Mouse (Mus musculus): ENCODE measurements around the gene Zmynd8. TPM values are rescaled to one million over a fixed set of nuclear protein-coding genes. Genes with fewer than 3 reads are reported as not detected.

Zmynd8 gene
- total and polyA plus RNA-seq, 3 experiments: 30.3 to 89.2 (median 41.6) TPM

DNA sequence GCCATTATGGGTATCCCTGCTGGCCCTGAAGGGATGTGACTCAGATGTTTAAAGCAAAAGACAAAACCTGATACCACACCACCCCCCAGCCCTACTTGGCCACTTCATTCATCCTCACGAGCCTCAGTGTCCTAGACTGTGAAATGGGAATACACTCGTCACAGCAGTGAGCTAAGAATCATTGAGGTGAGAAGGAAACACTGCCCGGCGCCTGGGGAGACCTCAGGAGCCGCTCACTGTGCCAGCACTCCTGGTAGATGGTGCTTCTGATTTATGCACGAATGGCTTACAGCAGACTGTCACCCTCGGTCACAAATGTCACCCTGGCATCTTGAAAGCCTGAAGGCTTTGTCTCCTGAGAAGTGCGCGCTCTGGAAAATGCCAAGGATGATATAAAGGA, 31.3 kb downstream of the Zmynd8 start:
- Histone ChIP-seq H3K27me3 (ENCODE audit: control insufficient read depth in 1 of 2, insufficient read depth in 2 of 2, low read length in 2 of 2) (no peaks in the 10 kb centered on the region), H3K36me3 (ENCODE audit: control insufficient read depth in 1 of 2, insufficient read depth in 2 of 2, low read length in 2 of 2) (peaks cover 0 to 26% of the 10 kb centered on the region in 2 experiments; a peak in 3 of 4 replicates), H3K9ac (ENCODE audit: control insufficient read depth, low read depth, low read length, poor library complexity, severe bottlenecking) (no peak overlapping the region), H3K9me3 (replicated peaks; ENCODE audit: insufficient read depth, low read length) (no peaks in the 10 kb centered on the region), H3K4me3 (ENCODE audit: control insufficient read depth in 1 of 2, insufficient read depth in 1 of 2, low read depth in 2 of 2, low read length in 2 of 2) (no peak overlapping the region), H3K79me2 (ENCODE audit: control insufficient read depth, insufficient read depth, low read length, poor library complexity) (peaks cover 78% of the 10 kb centered on the region), H3K4me1 (ENCODE audit: control insufficient read depth in 1 of 2, insufficient read depth in 2 of 2, low read length in 2 of 2) (no peaks in the 10 kb centered on the region), H3K27ac (ENCODE audit: control insufficient read depth, low read depth, low read length) (no peak overlapping the region)
- no peak for TF ChIP-seq BHLHE40 (IDR thresholded peaks at IDR 0.05; ENCODE audit: borderline replicate concordance, low read depth, low read length)
- no peak for TF ChIP-seq MAFK (IDR thresholded peaks at IDR 0.05; ENCODE audit: borderline replicate concordance, low read depth, low read length)
- no peak for TF ChIP-seq USF2 (IDR thresholded peaks at IDR 0.05; ENCODE audit: borderline replicate concordance in 1 of 2, insufficient read depth in 1 of 2, low read depth in 1 of 2, low read length in 2 of 2)
- no peak for TF ChIP-seq CHD1 (IDR thresholded peaks at IDR 0.05; ENCODE audit: low read depth, low read length)
- TF ChIP-seq ZC3H11A (IDR thresholded peaks at IDR 0.05; ENCODE audit: low read depth, low read length): no peak
- TF ChIP-seq SMC3 (IDR thresholded peaks at IDR 0.05; ENCODE audit: low read depth, low read length): no peak
- no peak for TF ChIP-seq NELFE (IDR thresholded peaks at IDR 0.05; ENCODE audit: low read depth, low read length)
- TF ChIP-seq TAL1 (IDR thresholded peaks at IDR 0.05; ENCODE audit: low read length): no peak
- TF ChIP-seq UBTF (IDR thresholded peaks at IDR 0.05; ENCODE audit: borderline replicate concordance, insufficient read depth, low read depth, low read length): no peak
- TF ChIP-seq JUND (IDR thresholded peaks at IDR 0.05; ENCODE audit: low read depth, low read length): no peak
- TF ChIP-seq KAT2A (conservative IDR thresholded peaks at IDR 0.05; ENCODE audit: low read depth, low read length): no peak
- no peak for TF ChIP-seq MYB (IDR thresholded peaks at IDR 0.05; ENCODE audit: low read depth, low read length)
- TF ChIP-seq E2F4 (IDR thresholded peaks at IDR 0.05; ENCODE audit: borderline replicate concordance, low read depth, low read length): no peak
- TF ChIP-seq USF1 (IDR thresholded peaks at IDR 0.05; ENCODE audit: low read depth, low read length): no peak
- TF ChIP-seq ELF1 (IDR thresholded peaks at IDR 0.05; ENCODE audit: low read depth, low read length): no peak
- no peak for DNase-seq (ENCODE audit: low read depth, low spot score)

DNA sequence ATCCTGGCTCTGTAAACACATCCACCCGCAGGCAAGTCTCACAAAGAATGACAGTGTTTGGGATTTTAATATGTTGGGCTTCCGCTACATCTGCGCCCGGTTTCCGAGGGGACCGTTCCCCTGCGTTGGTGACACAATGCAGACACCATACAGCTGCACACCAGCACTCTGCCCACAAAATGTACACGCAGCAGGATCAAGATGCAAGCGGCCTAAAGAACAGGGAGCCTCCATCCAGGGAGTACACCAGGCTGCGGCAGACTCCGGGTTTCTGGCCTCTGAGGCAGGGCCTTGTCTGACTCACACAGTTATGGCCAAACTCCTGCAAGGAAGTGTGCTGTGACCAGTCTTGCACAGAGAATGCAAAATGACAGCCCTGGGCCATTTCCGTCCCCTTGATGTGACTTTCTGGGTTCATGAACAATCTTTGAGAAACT, 31.8 kb downstream of the Zmynd8 start:
- H3K4me1 ChIP-seq (ENCODE audit: control insufficient read depth in 1 of 2, insufficient read depth in 2 of 2, low read length in 2 of 2): no peaks in the 10 kb centered on the region
- H3K27ac ChIP-seq (ENCODE audit: control insufficient read depth, low read depth, low read length): no peak overlapping the region
- H3K9ac ChIP-seq (ENCODE audit: control insufficient read depth, low read depth, low read length, poor library complexity, severe bottlenecking): no peak overlapping the region
- no peak for DNase-seq (ENCODE audit: low read depth, low spot score)
- H3K9me3 ChIP-seq (replicated peaks; ENCODE audit: insufficient read depth, low read length): no peaks in the 10 kb centered on the region
- H3K4me3 ChIP-seq (ENCODE audit: control insufficient read depth in 1 of 2, insufficient read depth in 1 of 2, low read depth in 2 of 2, low read length in 2 of 2): no peak overlapping the region
- peaks cover 79% of the 10 kb centered on the region for H3K79me2 ChIP-seq (ENCODE audit: control insufficient read depth, insufficient read depth, low read length, poor library complexity)
- H3K27me3 ChIP-seq (ENCODE audit: control insufficient read depth in 1 of 2, insufficient read depth in 2 of 2, low read length in 2 of 2): no peaks in the 10 kb centered on the region
- no peak for TF ChIP-seq ELF1 (IDR thresholded peaks at IDR 0.05; ENCODE audit: low read depth, low read length)
- TF ChIP-seq RAD21 (IDR thresholded peaks at IDR 0.05; ENCODE audit: low read depth, low read length): no peak
- TF ChIP-seq UBTF (IDR thresholded peaks at IDR 0.05; ENCODE audit: borderline replicate concordance, insufficient read depth, low read depth, low read length): no peak
- TF ChIP-seq SIN3A (IDR thresholded peaks at IDR 0.05; ENCODE audit: low read length): no peak
- TF ChIP-seq ZMIZ1 (IDR thresholded peaks at IDR 0.05; ENCODE audit: low read depth, low read length): no peak
- TF ChIP-seq POLR2A (IDR thresholded peaks at IDR 0.05; ENCODE audit: control insufficient read depth in 1 of 2, insufficient read depth in 1 of 2, low read depth in 1 of 2, low read length in 2 of 2, poor library complexity in 1 of 2): no peak
- no peak for TF ChIP-seq MXI1 (IDR thresholded peaks at IDR 0.05; ENCODE audit: low read depth, low read length)
- no peak for TF ChIP-seq MYB (IDR thresholded peaks at IDR 0.05; ENCODE audit: low read depth, low read length)
- H3K36me3 ChIP-seq (ENCODE audit: control insufficient read depth in 1 of 2, insufficient read depth in 2 of 2, low read length in 2 of 2): peaks cover 0 to 26% of the 10 kb centered on the region in 2 experiments; a peak in 3 of 4 replicates

Data from MEL (cell line).